Mouse (Mus musculus) brain, adult 2 months (tissue): Measurements from ENCODE around the gene Ppp1r12b.

ENCODE experiments used
- DNase-seq: peaks from one replicate; pipeline ENCODE4 v3.0.0; 2011; ENCODE audit warnings: low read depth, low spot score

Gene Ppp1r12b

DNA sequence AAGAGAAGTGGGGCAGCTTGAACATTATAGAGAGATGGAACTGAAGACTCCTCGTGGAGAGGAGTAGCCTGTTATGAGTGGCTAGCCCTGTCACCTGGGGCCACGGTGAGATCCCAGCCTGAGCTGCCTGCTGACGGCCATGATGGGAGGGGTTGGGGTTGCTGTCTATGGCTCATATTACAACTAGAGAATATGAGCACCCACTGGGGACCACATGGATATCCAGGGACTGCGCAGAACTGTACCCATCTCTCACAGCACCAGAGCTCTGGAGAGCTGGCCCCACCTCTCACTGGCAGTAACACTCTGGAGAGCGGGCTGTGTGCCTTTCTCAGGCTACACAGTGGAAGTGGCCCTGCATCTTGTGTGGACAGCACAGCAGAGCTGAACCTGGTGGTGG lies 104.5 kb downstream of the Ppp1r12b start:
- no peak for DNase-seq

DNA sequence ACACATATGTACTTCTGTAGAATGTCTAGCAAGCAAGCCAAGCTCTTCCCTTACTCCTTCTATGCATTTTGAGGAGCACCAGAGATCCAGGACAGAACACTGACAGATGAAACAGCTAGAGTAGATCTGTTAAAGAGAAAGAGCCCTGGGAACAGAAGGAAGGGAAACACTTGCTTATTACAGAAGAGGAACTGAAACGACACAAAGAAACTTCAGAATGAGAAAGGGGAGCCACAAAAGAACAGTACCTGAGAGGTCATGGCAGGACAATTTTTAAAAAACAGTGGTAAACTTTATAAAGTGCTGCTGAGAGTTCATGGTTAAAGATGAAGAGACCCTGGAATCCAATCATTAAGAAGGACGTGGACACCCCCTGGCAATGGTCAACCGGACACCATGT lies 105.4 kb downstream of the Ppp1r12b start:
- no peak for DNase-seq

DNA sequence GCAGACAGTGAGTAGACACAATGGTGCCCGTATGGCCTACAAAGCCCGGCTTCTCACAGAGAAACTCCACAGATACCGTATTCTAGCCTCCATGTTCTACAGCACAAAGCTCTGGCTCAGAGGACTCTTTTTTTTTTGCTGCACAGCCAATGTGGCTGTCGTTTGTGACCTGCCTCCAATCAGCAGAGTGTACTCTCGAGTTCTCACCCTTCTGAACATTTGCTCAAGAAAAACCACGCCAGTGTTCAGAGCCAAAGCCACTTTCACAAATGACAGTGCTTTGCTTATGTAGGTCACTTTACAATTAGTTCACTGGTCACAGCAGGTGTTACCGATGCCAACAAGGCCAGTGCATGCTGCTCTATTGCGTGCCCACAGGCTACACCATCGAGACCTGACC lies 107.9 kb downstream of the Ppp1r12b start:
- DNase-seq: peak; percentile 99

DNA sequence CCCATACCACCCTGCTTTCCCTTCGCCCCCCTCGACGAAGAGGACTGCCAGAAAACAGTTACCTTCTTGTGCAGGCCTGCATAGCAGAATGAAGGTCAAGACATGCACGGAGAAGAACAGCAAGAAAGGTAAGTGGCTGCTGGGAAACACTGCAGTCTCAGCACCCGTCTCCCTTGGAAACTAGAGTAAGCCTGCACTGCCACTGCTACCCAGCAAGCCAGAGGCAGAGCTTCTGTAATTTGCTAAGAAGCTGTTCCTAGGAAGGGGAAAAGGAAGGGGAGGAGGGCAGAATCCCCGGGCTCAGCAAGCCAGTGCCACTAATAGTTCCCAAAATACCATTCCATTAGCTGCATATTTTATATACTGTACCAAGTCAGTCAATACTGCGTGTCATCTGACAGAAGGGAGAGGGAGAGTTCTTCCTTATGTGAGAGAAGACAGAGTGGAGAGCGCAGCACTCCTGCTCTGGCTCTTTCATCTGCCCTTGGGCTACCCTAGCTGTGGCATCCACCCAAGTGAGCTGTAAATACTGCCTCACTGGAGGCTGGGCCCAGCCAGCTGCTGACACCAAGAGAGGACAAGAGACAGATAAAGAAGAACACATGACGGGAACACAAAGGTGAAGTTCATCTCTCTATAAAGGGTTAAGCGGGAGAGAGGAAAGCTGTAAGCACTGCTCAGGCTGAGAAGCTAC lies 109.3 kb downstream of the Ppp1r12b start:
- DNase-seq: peak; percentile 74

DNA sequence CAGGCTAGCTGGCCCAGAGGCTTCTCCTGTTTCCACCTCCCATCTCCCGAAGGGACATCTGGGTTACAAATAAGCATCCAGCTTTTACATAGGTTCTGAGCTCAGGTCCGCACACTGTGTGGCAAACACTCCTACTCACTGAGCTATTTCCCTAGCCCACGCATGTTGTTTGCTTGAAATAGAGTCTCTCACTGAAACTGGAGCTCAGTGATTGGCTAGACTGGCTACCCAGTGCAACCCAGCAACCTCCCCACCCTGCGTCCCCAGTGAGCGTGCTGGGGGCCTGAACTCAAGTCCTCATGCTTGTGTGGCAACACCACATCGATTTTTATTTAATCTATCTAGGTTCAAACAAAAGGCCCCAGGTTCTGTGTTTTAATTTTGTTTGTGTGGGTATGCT lies 112.4 kb downstream of the Ppp1r12b start:
- DNase-seq: peak; percentile 56

DNA sequence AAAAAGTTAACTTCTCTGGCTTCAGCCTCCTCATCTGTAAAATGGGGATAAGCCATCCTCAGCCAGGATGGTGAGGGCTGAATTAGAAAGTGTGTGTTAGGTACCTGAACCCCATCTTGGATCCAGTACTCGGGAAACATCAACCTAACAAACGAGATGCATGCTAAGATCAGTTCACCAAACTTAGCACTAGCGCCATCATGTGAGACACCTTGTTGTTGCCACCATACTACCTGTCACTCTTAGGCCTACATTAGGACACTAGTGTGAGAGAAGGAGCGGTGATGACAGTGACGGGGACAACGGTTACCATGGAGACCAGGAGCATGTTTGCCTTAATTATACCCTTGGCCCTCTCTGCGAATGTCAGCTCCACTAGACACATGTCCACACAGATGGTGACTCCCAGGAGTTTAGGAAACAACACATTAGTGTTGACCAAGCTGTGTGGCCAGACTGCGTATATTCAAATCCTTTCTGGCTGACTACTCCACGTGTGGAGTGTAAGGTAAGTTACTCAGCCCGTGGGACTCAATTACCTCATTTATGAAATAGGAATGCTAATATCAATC lies 118.7 kb downstream of the Ppp1r12b start:
- DNase-seq: peak; percentile 75

DNA sequence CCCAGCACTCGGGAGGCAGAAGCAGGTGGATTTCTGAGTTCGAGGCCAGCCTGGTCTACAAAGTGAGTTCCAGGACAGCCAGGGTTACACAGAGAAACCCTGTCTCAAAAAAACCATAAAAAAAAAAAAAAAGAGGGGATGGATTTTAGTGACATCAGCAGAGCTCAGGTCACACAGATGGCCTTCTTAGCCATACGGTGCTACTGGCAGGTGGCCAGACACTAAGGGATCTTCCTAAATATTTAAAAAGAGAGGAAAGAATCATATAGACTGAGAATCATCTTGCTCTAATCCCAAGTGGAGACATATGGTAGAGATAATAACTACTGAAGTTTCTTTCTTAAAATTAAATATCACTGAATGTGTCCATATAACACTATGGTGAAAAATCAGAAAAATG lies 124.9 kb downstream of the Ppp1r12b start:
- DNase-seq: peak; percentile 70

DNA sequence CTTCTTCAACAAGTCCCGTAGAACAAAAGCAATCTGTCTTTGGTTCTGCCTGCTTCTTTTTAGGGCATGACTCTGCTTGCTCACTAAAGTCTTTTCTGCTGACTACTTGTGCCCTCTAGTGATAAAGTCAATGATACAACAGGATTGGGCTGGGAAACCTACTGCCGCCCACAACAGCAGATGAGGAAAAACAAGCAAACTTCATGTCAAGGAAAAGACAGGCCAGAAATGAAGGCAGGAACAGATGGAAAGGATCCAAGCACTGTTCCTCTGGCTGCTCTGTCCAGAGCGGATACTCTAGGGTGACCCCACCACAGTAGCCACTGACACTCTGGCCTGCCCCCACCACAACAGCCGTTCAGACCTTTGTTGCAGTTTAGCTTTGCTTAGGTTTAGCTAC lies 126.1 kb downstream of the Ppp1r12b start:
- peak; percentile 82 for DNase-seq

DNA sequence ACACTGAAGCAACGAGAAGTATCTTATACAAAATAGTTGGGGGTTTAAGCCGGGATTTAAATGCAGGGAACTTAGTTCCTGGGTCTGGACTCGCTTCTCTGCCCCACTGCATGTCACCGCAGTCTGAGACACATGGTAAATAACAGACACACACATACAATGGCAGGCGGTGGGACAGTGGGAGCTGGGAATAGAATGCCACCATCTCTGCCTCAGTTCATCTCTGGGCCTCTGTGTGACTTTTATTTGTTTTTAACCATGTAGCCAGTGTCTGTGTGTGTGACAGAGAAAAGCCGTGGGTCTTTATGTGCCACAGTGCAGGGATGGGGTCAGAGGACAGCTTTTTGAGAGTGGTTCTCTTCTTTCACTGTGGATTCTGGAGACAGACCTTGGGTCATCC lies 130.8 kb downstream of the Ppp1r12b start:
- no peak for DNase-seq

DNA sequence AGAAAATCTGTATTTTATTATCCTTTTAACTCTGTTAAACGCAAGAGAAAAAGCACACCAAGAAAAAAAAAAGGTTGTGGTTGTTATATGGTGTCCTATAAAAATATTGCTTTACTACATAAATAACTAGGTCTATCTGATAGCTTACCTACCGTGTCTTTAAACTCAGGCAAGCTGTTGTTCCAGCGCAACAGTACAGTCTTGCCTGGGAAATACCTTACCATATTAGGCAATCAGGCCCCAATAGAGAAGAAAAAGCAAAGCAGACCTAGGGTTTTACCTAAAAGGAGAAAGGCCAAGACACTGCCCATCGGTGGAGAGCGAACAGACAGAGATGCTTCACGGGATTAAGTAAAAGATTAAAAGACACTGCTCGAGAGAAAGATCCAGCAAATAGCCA lies 131.9 kb downstream of the Ppp1r12b start:
- no peak for DNase-seq

DNA sequence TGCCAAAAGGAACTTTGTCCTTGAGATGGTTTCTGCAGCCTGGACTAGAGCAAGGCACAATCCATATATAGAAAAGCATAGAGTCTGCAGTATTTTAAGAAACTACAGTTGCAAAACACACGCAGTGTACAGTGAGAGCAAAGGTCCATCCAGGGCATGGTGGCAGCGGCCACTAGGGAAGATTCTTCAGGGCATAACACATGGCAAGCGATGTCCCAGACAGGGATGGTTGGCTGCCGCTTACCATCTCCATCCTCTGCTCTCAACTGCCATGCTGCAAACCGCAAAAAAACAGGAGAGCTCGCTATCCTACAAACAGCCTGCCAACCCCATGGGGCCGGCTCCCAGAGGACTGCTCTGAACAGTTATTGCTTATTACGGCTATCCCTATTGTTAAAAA lies 132.4 kb downstream of the Ppp1r12b start:
- DNase-seq: no peak

DNA sequence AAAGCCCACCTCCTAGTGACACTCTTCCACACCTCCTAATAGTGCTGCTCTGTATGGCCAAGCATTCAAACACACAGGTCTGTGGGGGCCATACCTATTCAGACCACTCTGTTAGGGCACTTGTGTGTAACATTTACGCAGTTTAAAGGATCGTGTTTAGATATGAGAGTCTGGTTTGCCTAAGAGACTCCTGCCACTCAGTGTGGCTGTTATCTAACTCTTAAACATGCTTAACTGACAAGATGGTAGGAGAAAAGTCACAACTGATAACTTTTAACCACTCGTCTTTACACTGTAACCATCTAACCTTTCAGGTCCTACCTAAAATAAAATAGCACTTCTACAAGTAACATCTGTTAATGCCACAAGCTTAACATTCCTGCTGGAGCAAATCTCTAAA lies 134.9 kb downstream of the Ppp1r12b start:
- no peak for DNase-seq

DNA sequence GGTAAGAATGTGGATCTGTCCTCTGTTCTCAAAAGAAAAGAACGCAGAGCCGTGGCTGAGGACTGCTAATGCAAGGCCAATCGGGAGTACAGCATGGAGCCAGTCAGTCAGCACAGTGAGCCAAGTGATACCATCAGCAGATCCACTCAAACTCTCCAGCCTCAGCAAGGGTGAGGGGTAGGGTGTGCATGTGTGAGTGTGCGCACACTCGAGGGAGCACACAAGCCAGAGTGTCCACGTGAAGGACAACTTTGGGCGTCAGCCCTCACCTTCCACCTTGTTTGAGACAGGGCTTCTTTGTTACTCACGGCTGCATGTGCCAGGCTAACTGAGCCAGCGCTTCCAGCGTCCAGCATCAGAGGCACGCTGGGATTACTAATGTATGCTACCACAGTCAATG lies 136.5 kb downstream of the Ppp1r12b start:
- no peak for DNase-seq

DNA sequence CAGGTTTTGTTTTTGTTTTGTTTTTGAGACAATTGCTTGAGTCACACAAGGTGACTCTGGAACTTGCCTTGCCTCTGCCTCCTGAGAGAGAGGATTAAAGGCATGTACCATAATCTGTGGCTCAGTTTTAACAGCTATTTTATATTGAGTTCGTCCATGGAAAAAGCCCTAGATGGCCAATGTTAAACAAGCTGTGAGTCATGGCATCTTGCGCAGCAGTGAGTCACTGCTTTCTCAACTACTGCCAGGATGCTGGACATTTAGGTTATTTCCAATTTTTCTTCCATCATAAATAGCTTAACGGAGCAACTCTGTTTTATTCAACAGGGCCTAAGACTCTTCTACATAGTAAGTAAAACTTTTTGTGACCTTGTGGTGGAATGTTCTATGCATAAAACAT lies 137.0 kb downstream of the Ppp1r12b start:
- DNase-seq: peak; percentile 73

DNA sequence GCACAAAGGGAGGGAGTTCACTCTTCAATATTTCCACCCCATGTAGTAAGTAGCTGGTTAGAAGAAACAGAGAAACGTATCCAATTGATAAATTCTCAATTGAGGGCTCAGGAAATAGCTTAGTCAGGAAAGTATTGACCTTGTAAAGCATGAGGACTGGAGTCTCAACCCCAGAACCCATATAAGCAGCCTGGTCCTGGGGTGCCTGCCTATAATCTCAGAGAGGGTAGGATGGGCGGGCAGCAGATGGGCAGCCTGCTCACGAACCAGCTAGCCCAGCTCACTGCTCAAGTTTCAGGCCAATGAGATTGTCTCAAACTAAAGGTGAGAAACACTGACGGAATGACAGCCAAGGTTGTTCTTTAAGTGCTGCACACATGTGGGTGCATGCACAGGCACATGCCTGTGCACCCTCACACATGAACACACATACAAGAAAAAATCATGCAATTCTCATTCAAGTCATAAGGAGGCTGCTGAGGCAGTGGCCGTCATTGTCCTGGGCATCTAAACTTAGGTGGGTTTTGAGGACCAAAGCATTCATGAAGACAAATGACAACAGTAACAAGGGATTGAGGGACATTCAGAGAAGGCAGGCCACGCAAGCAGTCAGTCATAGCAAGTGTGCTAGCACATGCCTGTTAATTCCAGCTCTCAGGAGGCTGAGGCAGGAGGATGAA lies 137.7 kb downstream of the Ppp1r12b start:
- DNase-seq: no peak

DNA sequence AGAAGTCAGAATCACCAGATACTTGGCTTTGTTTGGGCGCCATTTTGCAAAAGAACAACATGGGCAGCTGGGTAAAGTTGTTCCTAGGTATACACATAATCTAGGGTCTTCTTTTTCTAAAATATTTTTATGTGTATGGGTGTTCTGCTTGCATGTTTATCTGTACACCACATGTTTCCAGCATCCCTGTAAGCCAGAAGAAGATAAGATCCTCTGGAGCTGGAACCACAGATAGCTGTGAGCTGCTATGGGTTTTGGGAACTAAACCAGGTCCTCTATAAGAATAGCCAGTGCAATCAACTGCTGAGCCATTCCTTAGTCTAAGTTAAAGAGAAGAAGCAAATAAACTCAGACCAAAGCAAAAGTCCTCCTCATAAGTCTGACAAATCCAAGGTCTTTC lies 138.6 kb downstream of the Ppp1r12b start:
- DNase-seq: no peak

DNA sequence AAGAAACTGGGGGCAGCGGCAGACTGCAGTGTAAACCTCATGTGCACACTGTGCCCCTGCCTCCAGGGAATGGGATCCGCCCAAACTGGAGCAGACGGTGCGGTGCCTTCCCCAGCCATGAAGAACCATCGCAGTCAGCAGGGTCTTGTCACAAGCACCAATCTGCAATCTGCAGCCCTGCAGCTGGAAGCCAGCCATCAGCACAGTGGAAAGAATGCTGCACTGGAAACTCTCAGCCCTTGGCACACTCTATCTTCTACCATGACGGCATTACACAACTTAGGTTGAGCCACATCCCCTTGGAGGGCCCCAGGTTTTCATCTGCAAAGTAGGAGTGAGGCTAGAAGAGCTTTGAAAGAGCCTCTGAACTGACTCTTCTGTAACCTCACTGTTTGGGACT lies 139.1 kb downstream of the Ppp1r12b start:
- DNase-seq: peak; percentile 46

DNA sequence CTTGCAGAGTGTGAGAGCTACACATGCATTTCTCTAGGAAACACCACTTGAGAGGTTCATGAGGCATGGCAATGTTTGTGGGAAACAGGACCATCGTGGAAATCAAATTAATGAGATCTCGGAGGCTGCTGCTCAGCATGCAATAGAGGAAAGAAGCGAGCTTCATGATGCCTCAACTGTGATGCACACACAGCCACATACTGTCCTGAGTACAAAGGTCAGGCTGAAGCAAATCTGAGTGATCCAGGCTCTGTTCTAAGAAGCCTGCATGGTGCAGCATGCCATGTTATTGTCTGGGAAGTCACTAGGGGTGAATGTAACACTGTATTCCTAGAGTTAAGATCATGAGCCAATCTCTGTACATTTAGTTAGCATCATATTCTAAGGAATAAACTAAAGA lies 140.0 kb downstream of the Ppp1r12b start:
- no peak for DNase-seq

DNA sequence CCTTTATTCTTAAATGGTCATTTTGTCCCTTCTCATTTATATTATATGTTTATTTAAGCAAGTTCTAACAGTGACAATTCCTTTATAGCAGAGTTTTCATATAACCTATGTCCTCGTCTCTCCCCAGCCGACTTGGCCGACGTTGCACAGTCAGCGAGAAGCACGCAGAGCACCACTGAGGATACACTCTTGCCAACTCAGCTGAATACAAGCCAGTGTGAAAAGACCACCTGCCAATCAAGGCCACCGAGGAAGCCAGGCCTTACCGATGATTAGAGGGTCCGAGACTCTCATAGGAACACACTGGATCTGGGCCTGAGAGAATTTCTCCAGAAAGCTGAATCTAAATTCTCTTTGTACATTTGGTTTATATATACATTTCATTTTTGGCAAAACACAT lies 150.3 kb downstream of the Ppp1r12b start:
- DNase-seq: no peak

DNA sequence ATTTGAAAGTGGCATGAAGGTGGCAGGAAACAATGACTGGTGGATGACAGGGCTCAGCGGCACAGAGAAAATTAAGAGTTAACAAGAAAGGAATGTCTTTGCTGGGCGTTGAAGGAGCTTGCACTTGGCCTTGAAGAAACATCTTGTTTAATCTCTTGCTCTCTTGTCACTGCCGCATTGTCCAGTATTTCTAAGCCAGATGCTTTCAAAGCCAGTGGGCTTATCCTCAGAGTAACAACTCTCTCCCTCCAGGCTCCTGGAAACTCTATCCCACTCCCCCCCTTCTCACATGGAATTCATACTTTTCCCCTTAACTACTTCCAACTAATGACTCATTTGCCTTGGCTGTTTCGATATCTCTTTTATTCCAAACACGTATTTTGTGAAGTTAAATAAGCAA lies 151.4 kb downstream of the Ppp1r12b start:
- no peak for DNase-seq

DNA sequence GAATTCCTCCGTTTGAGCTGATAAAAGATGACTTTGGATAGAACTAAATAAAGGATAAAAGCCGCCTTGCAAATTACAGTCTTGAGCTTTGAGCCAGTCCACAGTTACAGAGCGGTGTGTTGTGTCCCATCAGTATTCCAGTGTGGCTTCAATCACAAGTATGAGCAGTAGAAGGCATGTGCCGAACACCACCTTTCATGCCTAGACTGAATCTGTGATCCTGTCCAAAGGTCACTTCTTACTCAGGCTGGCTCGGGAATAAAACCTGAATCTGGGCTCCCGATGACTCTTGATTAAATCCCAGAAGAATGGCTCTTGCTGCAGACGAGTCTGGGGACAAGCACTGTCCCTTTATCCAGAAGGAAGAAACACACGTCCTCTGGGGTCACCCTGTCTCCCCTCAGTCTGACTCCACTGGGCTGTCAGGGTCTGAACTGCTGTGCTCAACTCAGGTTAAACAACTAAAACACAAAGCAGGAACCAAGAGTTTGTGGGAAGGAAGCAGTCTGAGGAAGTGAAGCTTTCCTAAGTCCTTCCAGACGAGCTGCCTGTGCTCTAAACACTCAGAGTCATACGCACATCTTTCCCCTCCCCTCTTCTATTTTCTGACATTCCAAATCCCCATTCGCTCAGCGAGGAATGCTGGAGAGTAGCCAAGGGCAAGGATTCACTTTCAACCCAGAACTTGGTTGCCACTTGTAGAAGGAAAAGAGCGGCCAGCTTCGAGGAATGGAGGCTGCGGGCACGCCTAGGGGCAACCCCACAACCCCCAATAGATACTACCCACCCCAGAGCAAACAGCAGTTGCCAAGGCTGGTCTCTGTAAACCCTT lies 152.2 kb downstream of the Ppp1r12b start:
- DNase-seq: peak; percentile 42

DNA sequence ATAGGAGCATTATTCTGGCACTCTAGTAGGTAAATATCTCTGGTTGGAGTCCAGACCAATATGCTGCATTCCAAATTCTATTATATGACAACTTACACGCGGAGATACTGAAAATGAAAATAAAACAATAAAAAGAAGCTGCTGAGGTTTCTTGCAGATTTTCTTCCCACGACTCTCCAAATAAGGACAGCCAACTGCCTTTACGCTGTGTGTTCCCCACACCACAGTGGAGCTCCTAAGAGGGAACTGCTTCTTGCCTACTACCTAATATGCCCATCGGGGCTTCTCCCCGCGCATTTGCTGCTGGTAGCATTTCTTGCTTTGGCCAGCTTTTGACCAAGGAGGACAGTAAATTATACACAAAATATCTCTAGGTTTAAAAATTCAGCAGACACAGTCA lies 154.0 kb downstream of the Ppp1r12b start:
- DNase-seq: peak; percentile 49
